Mouse (Mus musculus) C2C12 (cell line): Measurements from ENCODE around the gene Kifap3. TPM values are rescaled to one million over a fixed set of nuclear protein-coding genes. Genes with fewer than 3 reads are reported as not detected.

Source experiments
- H3K27me3 ChIP-seq: one replicate; pipeline ENCODE4 v1.6.1; 2011; ENCODE audit not compliant: control insufficient read depth, insufficient read depth, insufficient read length
- H3K36me3 ChIP-seq: one replicate; pipeline ENCODE4 v1.6.1; 2011; ENCODE audit not compliant: control insufficient read depth, insufficient read depth
- H3K4me3 ChIP-seq: one replicate; pipeline ENCODE4 v1.5.1; 2011; ENCODE audit warnings: mild to moderate bottlenecking, control low read depth; ENCODE audit not compliant: poor library complexity, insufficient read depth, severe bottlenecking
- H3K79me2 ChIP-seq: one replicate; pipeline ENCODE4 v1.6.1; 2011; ENCODE audit not compliant: control insufficient read depth, insufficient read depth
- H3K79me3 ChIP-seq: one replicate; pipeline ENCODE4 v1.6.1; 2011; ENCODE audit warnings: low read depth, control low read depth
- H3ac ChIP-seq: one replicate; pipeline ENCODE3; 2011; ENCODE audit warnings: low read depth; ENCODE audit not compliant: control insufficient read depth, insufficient read length
- CEBPB ChIP-seq: IDR thresholded peaks from one replicate; pipeline ENCODE4 v1.6.1; 2011; ENCODE audit warnings: low read depth, mild to moderate bottlenecking, control low read depth, moderate library complexity
- CTCF ChIP-seq: IDR thresholded peaks from one replicate; pipeline ENCODE4 v1.5.1; 2011; ENCODE audit not compliant: control insufficient read depth, insufficient read depth, insufficient read length
- FOSL1 ChIP-seq: IDR thresholded peaks from one replicate; pipeline ENCODE4 v1.8.0; 2011; ENCODE audit warnings: mild to moderate bottlenecking, low read length; ENCODE audit not compliant: poor library complexity, insufficient read depth, severe bottlenecking
- MAX ChIP-seq: IDR thresholded peaks from one replicate; pipeline ENCODE4 v1.6.1; 2011; ENCODE audit warnings: mild to moderate bottlenecking, control low read depth
- MYOD1 ChIP-seq: IDR thresholded peaks from one replicate; pipeline ENCODE4 v1.6.1; 2011; ENCODE audit warnings: low read depth; ENCODE audit not compliant: control insufficient read depth, insufficient read length
- MYOG ChIP-seq: IDR thresholded peaks from one replicate; pipeline ENCODE4 v1.6.1; 2011; ENCODE audit not compliant: control insufficient read depth, insufficient read length; ENCODE audit errors: extremely low read depth
- USF1 ChIP-seq: IDR thresholded peaks from one replicate; pipeline ENCODE4 v1.6.1; 2011; ENCODE audit warnings: low read depth, mild to moderate bottlenecking, control low read depth, moderate library complexity
- polyA plus RNA-seq: library from polyadenylated mRNA; unstranded; fragments of >200 nt; fragmentation: generic; extraction: Trizol; gene quantifications from one replicate; pipeline ENCODE4 v1.2.1, GENCODE M21; 2012; ENCODE audit warnings: missing spikeins

Kifap3 gene
- polyA plus RNA-seq, 1 experiment = 9.5 TPM

DNA sequence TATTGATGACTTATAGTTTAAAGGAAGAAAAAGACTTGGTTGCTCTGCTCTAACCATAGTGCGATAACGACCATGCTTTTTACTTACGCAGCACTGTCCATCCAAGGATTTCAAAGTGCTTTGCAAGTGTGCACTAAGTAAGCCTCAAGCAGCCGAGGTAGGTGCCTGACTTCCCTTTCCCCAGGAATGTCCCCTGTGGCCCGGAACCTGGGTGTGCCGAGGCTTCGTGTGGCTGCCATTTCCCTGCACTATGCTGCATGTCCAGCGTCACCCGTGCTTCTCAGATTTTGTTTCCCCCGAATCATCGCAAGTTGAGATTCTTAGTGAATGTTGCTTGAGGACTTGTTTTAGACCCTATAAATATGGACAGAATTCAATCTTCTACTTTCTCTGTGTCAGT lies 132.6 kb downstream of the Kifap3 start:
- Histone ChIP-seq H3K79me3 (no peaks in the 10 kb centered on the region), H3K36me3 (peaks cover 5% of the 10 kb centered on the region), H3K4me3 (no peak overlapping the region), H3K27me3 (no peaks in the 10 kb centered on the region), H3ac (no peak overlapping the region), H3K79me2 (no peaks in the 10 kb centered on the region)
- no peak for TF ChIP-seq MYOG
- TF ChIP-seq CEBPB = no peak
- no peak for TF ChIP-seq MAX
- no peak for TF ChIP-seq FOSL1
- TF ChIP-seq USF1 = no peak
- no peak for TF ChIP-seq MYOD1
- TF ChIP-seq CTCF = no peak

DNA sequence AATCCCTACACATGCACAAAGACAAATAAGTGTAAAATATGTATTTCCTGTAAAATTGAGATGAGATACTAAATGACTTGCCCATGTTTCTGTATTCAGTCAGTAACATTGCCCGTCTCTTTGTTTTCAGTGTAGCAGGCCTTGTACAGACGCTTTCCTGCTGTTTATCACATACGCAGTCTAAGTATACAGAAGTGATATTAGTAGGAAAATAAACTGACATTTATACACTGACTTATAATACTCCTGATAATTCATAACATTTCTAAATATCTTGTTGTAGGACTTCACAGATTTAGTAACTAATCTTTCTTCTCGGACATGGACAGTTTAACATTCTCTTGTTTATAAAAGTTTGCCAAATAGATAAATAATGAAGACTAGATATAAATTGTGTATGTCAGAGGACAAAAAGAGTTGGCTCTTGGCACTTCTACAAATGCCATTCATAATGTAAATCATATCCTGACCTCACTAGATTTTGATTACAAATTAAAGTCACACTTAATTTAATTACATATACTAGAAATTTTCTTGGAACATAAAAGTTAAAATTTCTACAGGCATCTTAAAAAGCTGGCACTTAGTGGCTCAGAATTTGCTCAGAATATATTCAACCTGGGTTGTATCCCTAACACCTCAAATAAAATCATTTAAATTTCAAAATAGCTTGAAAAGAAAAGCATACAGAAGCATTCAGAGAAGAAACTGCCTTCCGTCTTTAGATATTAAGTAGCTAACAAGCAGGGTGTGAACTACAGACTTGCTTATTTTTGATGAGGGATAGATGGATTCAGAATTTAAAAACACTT lies 138.2 kb downstream of the Kifap3 start:
- TF ChIP-seq CEBPB (no peak), MAX (no peak), MYOD1 (no peak), CTCF (no peak), USF1 (no peak), MYOG (no peak), FOSL1 (no peak)
- Histone ChIP-seq H3K27me3 (no peaks in the 10 kb centered on the region), H3K4me3 (no peak overlapping the region), H3K79me2 (no peaks in the 10 kb centered on the region), H3K79me3 (no peaks in the 10 kb centered on the region), H3ac (no peak overlapping the region), H3K36me3 (peaks cover 9% of the 10 kb centered on the region)

DNA sequence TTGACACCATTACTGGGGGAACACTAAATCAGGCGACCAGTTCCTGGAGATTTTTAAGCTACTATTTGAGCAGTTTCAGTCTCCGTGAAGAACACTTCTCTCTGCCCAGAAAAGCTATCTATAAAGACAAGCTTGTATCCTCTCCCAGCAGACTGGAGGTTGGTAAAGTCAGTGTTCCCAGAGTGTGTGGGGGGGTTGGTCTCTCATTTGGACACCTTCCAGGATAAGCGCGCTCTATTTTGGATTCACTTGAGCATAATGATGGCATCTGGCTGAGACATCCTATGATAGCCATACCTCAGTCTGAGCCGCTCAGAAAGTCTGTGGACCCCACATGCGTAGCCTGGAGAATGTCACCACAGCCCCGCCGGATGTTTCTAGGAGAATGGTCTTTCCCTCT lies 144.7 kb downstream of the Kifap3 start:
- H3K27me3 ChIP-seq = no peaks in the 10 kb centered on the region
- no peaks in the 10 kb centered on the region for H3K79me3 ChIP-seq
- no peaks in the 10 kb centered on the region for H3K36me3 ChIP-seq
- H3K4me3 ChIP-seq = no peak overlapping the region
- H3K79me2 ChIP-seq = no peaks in the 10 kb centered on the region
- TF ChIP-seq MYOG (no peak), CTCF (no peak), MYOD1 (no peak), USF1 (no peak), MAX (no peak), CEBPB (no peak), FOSL1 (no peak)
- no peak overlapping the region for H3ac ChIP-seq

DNA sequence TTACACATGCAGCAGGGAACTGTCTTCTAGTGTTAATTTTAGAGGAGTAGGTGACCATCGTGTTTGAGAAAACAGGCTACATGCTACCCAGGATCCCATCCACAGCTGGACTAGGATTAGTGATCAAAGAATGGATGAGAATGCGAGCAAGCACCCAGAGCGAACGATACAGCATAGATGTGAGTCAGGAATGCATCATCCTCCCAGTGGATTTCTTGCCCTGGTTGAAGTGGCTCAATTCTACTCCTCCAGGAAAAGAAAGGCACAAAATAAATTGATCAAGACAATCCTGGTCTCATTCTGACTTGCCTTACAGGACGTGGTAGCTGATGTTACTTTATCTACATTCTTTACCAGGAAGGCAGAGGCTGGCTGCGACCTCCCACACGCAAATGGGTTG lies 149.5 kb downstream of the Kifap3 start, which contains the start of gene Scyl3:
Scyl3 (plus strand) TSS at position 255 of the 400 bp plus-strand sequence.
- peaks cover 29% of the 10 kb centered on the region for H3K79me2 ChIP-seq
- TF ChIP-seq CTCF = no peak
- no peak for TF ChIP-seq CEBPB
- TF ChIP-seq FOSL1 = no peak
- TF ChIP-seq MYOG = no peak
- no peak for TF ChIP-seq USF1
- no peak for TF ChIP-seq MAX
- TF ChIP-seq MYOD1 = no peak
- H3ac ChIP-seq = peak within 1 kb of the TSS; percentile 88
- peaks cover 8% of the 10 kb centered on the region for H3K36me3 ChIP-seq
- H3K27me3 ChIP-seq = no peaks in the 10 kb centered on the region
- H3K4me3 ChIP-seq = peak within 1 kb of the TSS; percentile 71
- H3K79me3 ChIP-seq = peaks cover 10% of the 10 kb centered on the region

DNA sequence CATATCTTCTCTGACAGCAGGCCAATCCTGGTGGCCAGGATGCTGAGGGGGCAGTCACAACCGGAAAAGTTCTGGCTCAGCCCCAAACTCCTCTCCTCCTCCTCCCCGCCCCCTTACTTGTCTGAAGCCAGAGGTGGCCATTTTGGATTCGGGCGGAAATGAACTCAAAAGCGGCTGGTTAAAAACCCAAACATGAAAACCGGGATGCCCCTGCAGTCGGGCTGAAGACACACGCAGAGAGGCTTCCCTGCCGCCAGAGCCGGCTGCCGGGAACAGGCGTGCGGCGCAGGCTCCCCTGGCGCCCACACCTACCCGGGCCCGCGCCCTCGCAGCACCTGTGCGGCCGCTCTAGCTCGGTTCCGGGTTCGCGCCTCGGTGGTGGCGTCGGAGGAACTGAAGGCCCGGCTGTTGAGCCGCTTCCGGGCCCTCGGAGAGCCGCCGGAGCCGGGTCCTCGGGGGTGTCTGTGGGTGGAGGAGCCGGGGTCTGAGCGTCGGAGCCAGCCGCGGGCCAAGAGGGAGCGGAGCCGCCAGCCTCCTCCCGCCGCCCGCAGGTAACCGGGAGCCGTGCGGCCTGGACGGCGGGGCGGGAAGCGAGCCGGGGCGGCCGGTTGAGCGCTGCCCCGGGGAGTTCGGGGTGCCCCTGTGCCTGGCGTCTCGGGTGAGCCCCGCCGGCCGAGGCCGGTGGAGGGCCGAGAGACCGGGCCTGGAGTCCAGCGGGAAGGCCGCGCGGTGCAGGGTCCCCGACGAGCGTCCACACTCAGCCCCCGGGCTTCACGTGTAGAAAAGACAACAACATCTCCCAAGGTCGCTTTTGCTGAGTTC lies 150.5 kb downstream of the Kifap3 start:
- TF ChIP-seq FOSL1 (no peak), CEBPB (no peak), MAX (no peak), MYOD1 (no peak), CTCF (no peak), MYOG (no peak), USF1 (no peak)
- Histone ChIP-seq H3ac (peak overlapping the region; percentile 88), H3K27me3 (no peaks in the 10 kb centered on the region)

More for the DNA sequence above, 150.5 kb downstream of the Kifap3 start:
- Histone ChIP-seq H3K79me3 (peaks cover 10% of the 10 kb centered on the region), H3K4me3 (peak overlapping the region; percentile 71), H3K79me2 (peaks cover 29% of the 10 kb centered on the region), H3K36me3 (peaks cover 16% of the 10 kb centered on the region)
